ENCODE assay signal across 12 mouse cellular contexts in the genomic region with DNA sequence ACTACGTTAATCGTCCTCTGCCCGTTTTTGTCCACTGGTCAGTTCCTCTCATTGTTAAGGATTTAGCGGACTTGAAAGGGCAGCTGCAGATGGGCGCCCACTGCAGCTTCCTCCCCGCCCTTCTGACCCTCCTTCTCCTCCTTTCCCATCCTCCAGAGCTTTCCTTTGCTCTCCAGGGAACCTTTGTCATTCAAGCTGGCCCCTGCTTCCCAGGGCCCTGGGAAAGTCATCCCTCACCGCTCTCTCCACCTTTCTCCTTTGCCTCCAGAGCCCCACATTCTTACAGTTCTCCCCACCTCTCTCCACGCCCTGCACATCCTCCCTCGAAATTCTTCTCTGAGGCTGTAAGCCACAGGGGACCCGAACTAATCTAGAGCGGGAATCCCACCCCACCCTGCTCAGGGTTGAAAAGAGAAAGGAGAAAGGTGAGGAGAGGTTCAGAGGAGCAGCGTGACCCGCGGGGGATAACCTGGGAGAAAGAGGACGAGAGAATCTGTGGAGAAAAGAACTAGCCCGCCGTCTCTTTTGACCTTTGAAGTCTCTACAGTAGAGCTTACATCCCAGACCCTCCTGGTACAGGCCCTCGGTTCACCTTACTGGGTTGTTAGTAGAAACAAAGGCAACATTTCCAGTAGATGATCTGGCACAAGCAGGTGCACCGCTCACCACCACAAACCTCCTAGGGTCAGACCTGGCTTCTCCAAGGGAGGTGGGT. TPM values are rescaled to one million over a fixed set of nuclear protein-coding genes. Genes with fewer than 3 reads are reported as not detected.
DNase-seq lines count a peak whose midpoint lies in the region; ATAC-seq and TF ChIP-seq lines count a peak whose summit lies in the region.
"Had no signal": no experiment of that assay in that cellular context is flagged by ENCODE, and none has a peak within 500 bp of the region (broad histone marks: within the 10 kb centered on the region; RNA-seq: fewer than 3 reads in every experiment).

No protein-coding gene starts in this region.

- no peak for DNase-seq in kidney, adult 2 months
- peak; percentile 97 for DNase-seq in ZHBTc4 (ENCODE audit: low read depth, low spot score)
- DNase-seq in embryonic facial prominence, embryonic 14.5 days (ENCODE audit: low spot score), result peak; percentile 61
- no peak for DNase-seq in spleen, postnatal 14 days (ENCODE audit: low spot score in 2 of 2)
- no peak for DNase-seq in thymus, postnatal 0 days (ENCODE audit: low spot score)
- no peak for DNase-seq in cerebellum, adult 11-12 months
- DNase-seq: heart, adult 2 months; liver, postnatal 0 days had no signal

- no peaks in the 10 kb centered on the region for H3K36me3 ChIP-seq in kidney, embryonic 16.5 days (ENCODE audit: insufficient read depth, low read length)
- no peaks in the 10 kb centered on the region for H3K36me3 ChIP-seq in kidney, adult 2 months (ENCODE audit: control insufficient read depth, insufficient read depth, low read length)
- H3K36me3 ChIP-seq in embryonic facial prominence, embryonic 14.5 days (ENCODE audit: control insufficient read depth, insufficient read depth, low read length), result no peaks in the 10 kb centered on the region
- H3K36me3 ChIP-seq in midbrain, embryonic 13.5 days, result no peaks in the 10 kb centered on the region

- peaks cover 20% of the 10 kb centered on the region for H3K27me3 ChIP-seq in kidney, embryonic 16.5 days (ENCODE audit: insufficient read depth, low read length)
- H3K27me3 ChIP-seq in kidney, adult 2 months (replicated peaks; ENCODE audit: control insufficient read depth, insufficient read depth, low read length), result no peaks in the 10 kb centered on the region
- peaks cover 11% of the 10 kb centered on the region for H3K27me3 ChIP-seq in embryonic facial prominence, embryonic 14.5 days (replicated peaks; ENCODE audit: control insufficient read depth, insufficient read depth, low read length)
- peaks cover 34% of the 10 kb centered on the region for H3K27me3 ChIP-seq in midbrain, embryonic 13.5 days
- H3K27me3 ChIP-seq: Patski had no signal

- H3K9me3 ChIP-seq in kidney, embryonic 16.5 days (ENCODE audit: low read length), result no peaks in the 10 kb centered on the region
- H3K9me3 ChIP-seq in embryonic facial prominence, embryonic 14.5 days (ENCODE audit: control insufficient read depth, low read length), result no peaks in the 10 kb centered on the region
- no peaks in the 10 kb centered on the region for H3K9me3 ChIP-seq in midbrain, embryonic 13.5 days

- H3K4me1 ChIP-seq in kidney, embryonic 16.5 days (ENCODE audit: insufficient read depth, low read length), result peaks cover 26% of the 10 kb centered on the region
- H3K4me1 ChIP-seq in kidney, adult 2 months (ENCODE audit: control insufficient read depth, insufficient read depth, low read length), result no peaks in the 10 kb centered on the region
- H3K4me1 ChIP-seq in embryonic facial prominence, embryonic 14.5 days (ENCODE audit: control insufficient read depth, insufficient read depth, low read length), result peaks cover 34% of the 10 kb centered on the region
- H3K4me1 ChIP-seq in midbrain, embryonic 13.5 days (replicated peaks), result peaks cover 41% of the 10 kb centered on the region

- TF ChIP-seq POLR2A in kidney, adult 2 months (IDR thresholded peaks at IDR 0.05; ENCODE audit: low read depth, low read length), result no peak

- no peak for TF ChIP-seq CTCF in kidney, adult 2 months (conservative IDR thresholded peaks at IDR 0.05; ENCODE audit: insufficient read depth, insufficient read length, low read depth, low read length)

- 13% methylated on average over 19 of the region's 19 CpGs for WGBS in kidney, embryonic 16.5 days
- WGBS in kidney, adult 2 months, result 42% methylated on average over 19 of the region's 19 CpGs
- 15% methylated on average over 19 of the region's 19 CpGs for WGBS in embryonic facial prominence, embryonic 14.5 days
- 5% methylated on average over 19 of the region's 19 CpGs for WGBS in midbrain, embryonic 13.5 days

- H3K9ac ChIP-seq in kidney, embryonic 16.5 days (replicated peaks; ENCODE audit: low read length), result peak overlapping the region; percentile 39
- peak overlapping the region; percentile 46 for H3K9ac ChIP-seq in embryonic facial prominence, embryonic 14.5 days (ENCODE audit: low read depth, low read length)
- no peak overlapping the region; the same call in 1 of the 2 replicates for H3K9ac ChIP-seq in midbrain, embryonic 13.5 days (replicated peaks)
- H3K9ac ChIP-seq: liver, postnatal 0 days had no signal

- no peak for ATAC-seq in kidney, embryonic 16.5 days (ENCODE audit: low FRiP score, low TSS enrichment)
- ATAC-seq in embryonic facial prominence, embryonic 14.5 days (ENCODE audit: low read depth), result no peak; the same call in 1 of the 2 replicates
- no peak for ATAC-seq in midbrain, embryonic 13.5 days
- ATAC-seq: liver, postnatal 0 days; Patski had no signal

- H3K27ac ChIP-seq in kidney, embryonic 16.5 days (ENCODE audit: low read length), result no peak overlapping the region
- H3K27ac ChIP-seq in kidney, adult 2 months (ENCODE audit: insufficient read depth, low read depth, low read length), result no peak overlapping the region
- peak overlapping the region; percentile 82 for H3K27ac ChIP-seq in embryonic facial prominence, embryonic 14.5 days (replicated peaks; ENCODE audit: low read depth, low read length)
- no peak overlapping the region for H3K27ac ChIP-seq in midbrain, embryonic 13.5 days
- H3K27ac ChIP-seq: heart, adult 2 months; layer of hippocampus, adult 2 months had no signal

- H3K4me2 ChIP-seq in kidney, embryonic 16.5 days (replicated peaks; ENCODE audit: low read depth, low read length), result no peak overlapping the region; the same call in 1 of the 2 replicates
- H3K4me2 ChIP-seq in embryonic facial prominence, embryonic 14.5 days (ENCODE audit: low read depth, low read length), result peak overlapping the region; percentile 39
- H3K4me2 ChIP-seq in midbrain, embryonic 13.5 days (replicated peaks), result peak overlapping the region; percentile 44

- H3K4me3 ChIP-seq in kidney, embryonic 16.5 days (ENCODE audit: low read length), result no peak overlapping the region
- no peak overlapping the region for H3K4me3 ChIP-seq in kidney, adult 2 months (ENCODE audit: insufficient read depth, low read depth, low read length)
- H3K4me3 ChIP-seq in embryonic facial prominence, embryonic 14.5 days (ENCODE audit: low read depth, low read length), result no peak overlapping the region
- H3K4me3 ChIP-seq in midbrain, embryonic 13.5 days (replicated peaks), result no peak overlapping the region; the same call in 1 of the 2 replicates
- H3K4me3 ChIP-seq: heart, adult 2 months; layer of hippocampus, adult 2 months had no signal

RNA-seq across cellular contexts. Expression of a gene that starts 36.7 kb away (rescaled TPM):
- polyA plus RNA-seq in kidney, embryonic 16.5 days (2015; fragmentation: Nextera tagmentation; extraction: Ambion mirVana), result 98.6 and 98.8 TPM in 2 replicates
- 78.4 and 89.6 TPM in 2 replicates for polyA plus RNA-seq in kidney, adult 2 months (2012; rRNA removed)
- 94.2 and 111 TPM in 2 replicates for polyA plus RNA-seq in embryonic facial prominence, embryonic 14.5 days (2014; fragmentation: Nextera tagmentation; extraction: Ambion mirVana)
- polyA plus RNA-seq in midbrain, embryonic 13.5 days (2015; fragmentation: Nextera tagmentation; extraction: Ambion mirVana), result 88.6 and 104 TPM in 2 replicates
- 19.9 and 21.4 TPM in 2 replicates for polyA plus RNA-seq in thymus, postnatal 0 days (2015; fragmentation: Nextera tagmentation; extraction: Ambion mirVana)

Comparison
In these comparisons a context has a peak if more than half of its experiments do, and no peak if none do; other contexts are left out.
1. DNase-seq: peak in ZHBTc4 (single experiment) and embryonic facial prominence, embryonic 14.5 days (single experiment); none in kidney, adult 2 months (single experiment), spleen, postnatal 14 days (0 of 2), thymus, postnatal 0 days (single experiment) and cerebellum, adult 11-12 months (single experiment).